Mouse (Mus musculus) stomach, postnatal 0 days (tissue): ENCODE measurements around the gene Phka2. TPM values are rescaled to one million over a fixed set of nuclear protein-coding genes. Genes with fewer than 3 reads are reported as not detected.

Experiments used
- ATAC-seq: fragments of 200-750 bp; cut with Nextera tagmentation; 2 replicates; pipeline ENCODE4 v1.8.0; 2017; ENCODE audit not compliant: low FRiP score, low TSS enrichment
- DNase-seq: peaks from one replicate; pipeline ENCODE4 v3.0.0-alpha.2; 2016; ENCODE audit warnings: low spot score
- H3K27ac ChIP-seq: fragments of 300-500 bp; sonication (generic); replicated peaks from 2 replicates; pipeline ENCODE4 v1.5.1; 2014; ENCODE audit warnings: mild to moderate bottlenecking, control low read depth
- H3K27me3 ChIP-seq: fragments of 300-500 bp; sonication (generic); 2 replicates; pipeline ENCODE4 v1.6.1; 2014; ENCODE audit warnings: low read length; ENCODE audit not compliant: control insufficient read depth, insufficient read depth
- H3K36me3 ChIP-seq: fragments of 300-500 bp; sonication (generic); 2 replicates; pipeline ENCODE4 v1.6.1; 2014; ENCODE audit warnings: low read length, mixed read lengths; ENCODE audit not compliant: control insufficient read depth, insufficient read depth
- H3K4me1 ChIP-seq: fragments of 300-500 bp; sonication (generic); replicated peaks from 2 replicates; pipeline ENCODE4 v1.6.1; 2014; ENCODE audit warnings: antibody characterized with exemption; ENCODE audit not compliant: control insufficient read depth, insufficient read depth
- H3K4me2 ChIP-seq: fragments of 300-500 bp; sonication (generic); replicated peaks from 2 replicates; pipeline ENCODE4 v1.6.1; 2014; ENCODE audit warnings: low read depth, mild to moderate bottlenecking, control low read depth, moderate library complexity
- H3K4me3 ChIP-seq: fragments of 300-500 bp; sonication (generic); 2 replicates; pipeline ENCODE4 v1.5.1; 2014; ENCODE audit warnings: low read depth, low read length, control low read depth
- H3K9ac ChIP-seq: fragments of 300-500 bp; sonication (generic); 2 replicates; pipeline ENCODE4 v1.6.1; 2014; ENCODE audit warnings: mild to moderate bottlenecking, low read length, control low read depth, mixed read lengths
- H3K9me3 ChIP-seq: fragments of 300-500 bp; sonication (generic); 2 replicates; pipeline ENCODE4 v1.6.1; 2016; ENCODE audit warnings: low read length; ENCODE audit not compliant: control insufficient read depth
- CTCF ChIP-seq: IDR thresholded peaks from 2 replicates; pipeline ENCODE4 v1.5.1; 2016; ENCODE audit warnings: antibody characterized with exemption, low read depth, mild to moderate bottlenecking, moderate library complexity
- EP300 ChIP-seq: optimal IDR thresholded peaks from 2 replicates; pipeline ENCODE3; 2016; ENCODE audit warnings: antibody characterized with exemption
- WGBS: fragments of 180-500 bp; shearing (Covaris S2); extraction: QIAGEN DNeasy Blood & Tissue Kit; methylation state at CpG from one replicate; pipeline ENCODE4 v1.1.7; 2014; 5-methylcytosine and 5-hydroxymethylcytosine counted together
- polyA plus RNA-seq: library from polyadenylated mRNA; unstranded; fragments of >200 nt; fragmentation: Nextera tagmentation; extraction: Ambion mirVana; gene quantifications from 2 replicates; pipeline ENCODE4 v1.2.1, GENCODE M21; 2015

Gene Phka2
- polyA plus RNA-seq, 1 experiment from 2014 or later, result 5.7 TPM

- DNase-seq, result no peak
Measured at GRCm38 (mm10) chrX:160542772-160543171, 40.8 kb downstream of the Phka2 start.

GRCm38 (mm10) chrX:160548875-160549274 is 46.9 kb downstream of the Phka2 start:
- no peak for TF ChIP-seq CTCF
- TF ChIP-seq EP300, result no peak
- Histone ChIP-seq H3K9me3 (no peaks in the 10 kb centered on the region), H3K9ac (no peak overlapping the region), H3K27me3 (no peaks in the 10 kb centered on the region), H3K4me1 (no peaks in the 10 kb centered on the region), H3K27ac (no peak overlapping the region), H3K4me3 (no peak overlapping the region), H3K36me3 (no peaks in the 10 kb centered on the region), H3K4me2 (no peak overlapping the region)
- ATAC-seq (no peak), DNase-seq (no peak)
- WGBS, result 62% methylated on average over 1 of the region's 1 CpGs

More at GRCm38 (mm10) chrX:160542772-160543171, 40.8 kb downstream of the Phka2 start:
- H3K4me1 ChIP-seq, result no peaks in the 10 kb centered on the region
- ATAC-seq, result no peak
- H3K4me3 ChIP-seq, result no peak overlapping the region
- H3K4me2 ChIP-seq, result no peak overlapping the region
- WGBS, result 63% methylated on average over 2 of the region's 2 CpGs
- no peaks in the 10 kb centered on the region for H3K36me3 ChIP-seq
- no peak overlapping the region for H3K9ac ChIP-seq
- H3K9me3 ChIP-seq, result no peaks in the 10 kb centered on the region
- H3K27ac ChIP-seq, result no peak overlapping the region
- H3K27me3 ChIP-seq, result no peaks in the 10 kb centered on the region
- TF ChIP-seq EP300, result no peak
- TF ChIP-seq CTCF, result no peak

- no peaks in the 10 kb centered on the region for H3K36me3 ChIP-seq
- H3K4me2 ChIP-seq, result no peak overlapping the region
- ATAC-seq, result no peak
- no peak overlapping the region for H3K4me3 ChIP-seq
- TF ChIP-seq EP300, result no peak
- TF ChIP-seq CTCF, result peak; percentile 64
- no peaks in the 10 kb centered on the region for H3K9me3 ChIP-seq
- H3K9ac ChIP-seq, result no peak overlapping the region
- H3K27me3 ChIP-seq, result no peaks in the 10 kb centered on the region
- DNase-seq, result no peak
- no peaks in the 10 kb centered on the region for H3K4me1 ChIP-seq
- 62% methylated on average over 4 of the region's 4 CpGs for WGBS
- no peak overlapping the region for H3K27ac ChIP-seq
Measured at GRCm38 (mm10) chrX:160552066-160552465, 50.1 kb downstream of the Phka2 start.

DNA sequence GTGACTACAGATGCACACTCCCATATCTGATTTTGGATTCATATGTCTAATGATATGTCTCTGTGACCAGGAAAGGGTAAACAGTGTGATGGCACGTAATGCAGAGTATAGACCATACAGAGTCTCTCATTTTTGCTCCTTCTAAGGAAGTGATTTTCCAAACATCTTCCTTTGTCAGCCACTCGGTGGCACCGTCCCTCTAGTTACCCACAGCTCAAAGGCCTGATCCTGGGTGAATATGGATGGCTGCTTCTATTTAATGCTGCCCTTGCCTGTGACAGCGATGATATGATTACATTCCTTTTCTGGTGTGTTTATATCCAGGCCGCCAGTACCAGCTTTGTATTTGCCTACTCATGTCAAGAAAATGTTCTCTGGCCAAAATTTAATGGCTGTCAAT is 81.6 kb downstream of the Phka2 start:
- H3K9me3 ChIP-seq, result no peaks in the 10 kb centered on the region
- no peak for DNase-seq
- 50% methylated on average over 5 of the region's 5 CpGs for WGBS
- H3K4me2 ChIP-seq, result no peak overlapping the region
- no peaks in the 10 kb centered on the region for H3K4me1 ChIP-seq
- H3K27ac ChIP-seq, result no peak overlapping the region
- H3K27me3 ChIP-seq, result no peaks in the 10 kb centered on the region
- H3K4me3 ChIP-seq, result no peak overlapping the region
- no peak overlapping the region for H3K9ac ChIP-seq
- H3K36me3 ChIP-seq, result no peaks in the 10 kb centered on the region
- ATAC-seq, result no peak
- TF ChIP-seq CTCF, result peak; percentile 66
- TF ChIP-seq EP300, result no peak

GRCm38 (mm10) chrX:160584148-160584838 is 82.3 kb downstream of the Phka2 start:
- no peaks in the 10 kb centered on the region for H3K4me1 ChIP-seq
- no peak overlapping the region for H3K27ac ChIP-seq
- TF ChIP-seq EP300, result no peak
- TF ChIP-seq CTCF, result no peak
- WGBS, result 72% methylated on average over 4 of the region's 4 CpGs
- DNase-seq, result no peak
- no peak overlapping the region for H3K9ac ChIP-seq
- no peak overlapping the region for H3K4me3 ChIP-seq
- H3K27me3 ChIP-seq, result no peaks in the 10 kb centered on the region
- no peaks in the 10 kb centered on the region for H3K36me3 ChIP-seq
- H3K9me3 ChIP-seq, result no peaks in the 10 kb centered on the region
- ATAC-seq, result no peak
- no peak overlapping the region for H3K4me2 ChIP-seq

- ATAC-seq (no peak), DNase-seq (no peak)
- H3K9ac ChIP-seq, result no peak overlapping the region
- H3K36me3 ChIP-seq, result no peaks in the 10 kb centered on the region
- no peak overlapping the region for H3K4me3 ChIP-seq
- no peaks in the 10 kb centered on the region for H3K9me3 ChIP-seq
- no peaks in the 10 kb centered on the region for H3K27me3 ChIP-seq
- 45% methylated on average over 1 of the region's 1 CpGs for WGBS
- H3K4me2 ChIP-seq, result no peak overlapping the region
- TF ChIP-seq EP300 (no peak), CTCF (no peak)
- no peak overlapping the region for H3K27ac ChIP-seq
- no peaks in the 10 kb centered on the region for H3K4me1 ChIP-seq
Measured at GRCm38 (mm10) chrX:160585110-160585509, 83.1 kb downstream of the Phka2 start.
